Mouse (Mus musculus): ENCODE data around the gene Cyb561. TPM values are rescaled to one million over a fixed set of nuclear protein-coding genes. Genes with fewer than 3 reads are reported as not detected.

Gene Cyb561
- 4.1 and 5.5 TPM in 2 replicates for polyA plus RNA-seq (2016; fragmentation: Nextera tagmentation; extraction: Ambion mirVana)

DNA sequence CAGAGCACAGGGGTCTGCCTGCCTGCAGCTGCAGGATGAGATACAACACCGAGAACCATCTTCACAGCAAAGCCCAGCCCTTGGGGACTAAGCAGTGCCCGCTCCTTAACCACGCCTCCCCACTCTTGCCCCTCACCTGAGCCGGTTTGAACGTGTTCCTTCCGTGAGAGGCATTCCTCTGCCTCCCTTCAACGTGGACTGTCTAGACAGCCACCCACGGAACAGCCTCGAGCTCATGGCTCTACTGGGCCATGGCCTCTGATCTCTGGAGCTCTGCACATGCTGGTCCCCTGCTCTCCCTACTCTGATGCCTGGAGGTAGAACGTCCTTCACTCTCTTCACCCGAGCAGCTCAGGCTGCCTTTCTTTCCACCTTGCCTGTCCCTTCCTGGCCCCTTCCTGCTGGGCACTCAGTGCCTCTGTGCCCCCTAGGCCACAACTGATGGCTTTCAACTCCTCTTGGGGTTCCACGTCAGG is at the start of gene Cyb561:
Cyb561 (minus strand) TSS at position 426 of the 476 bp plus-strand sequence.
- 69% methylated on average over 12 of the region's 12 CpGs for WGBS
- H3K4me1 ChIP-seq (replicated peaks) = 0 out of 2 replicates have a peak, but pooled peaks cover 3% of the 10 kb centered on the region
- no peak within 1 kb of the TSS for H3K27ac ChIP-seq (ENCODE audit: poor library complexity, severe bottlenecking)
- H3K9ac ChIP-seq = no peak within 1 kb of the TSS
- H3K9me3 ChIP-seq (replicated peaks) = no peaks in the 10 kb centered on the region
- H3K4me3 ChIP-seq = no peak within 1 kb of the TSS
- ATAC-seq (ENCODE audit: insufficient number of reproducible peaks, low FRiP score) = 0 out of 2 replicates have a peak, but pooled peaks have one; percentile 35
- H3K27me3 ChIP-seq (replicated peaks) = peaks cover 17% of the 10 kb centered on the region
- H3K4me2 ChIP-seq = no peak within 1 kb of the TSS
- H3K36me3 ChIP-seq = no peaks in the 10 kb centered on the region

DNA sequence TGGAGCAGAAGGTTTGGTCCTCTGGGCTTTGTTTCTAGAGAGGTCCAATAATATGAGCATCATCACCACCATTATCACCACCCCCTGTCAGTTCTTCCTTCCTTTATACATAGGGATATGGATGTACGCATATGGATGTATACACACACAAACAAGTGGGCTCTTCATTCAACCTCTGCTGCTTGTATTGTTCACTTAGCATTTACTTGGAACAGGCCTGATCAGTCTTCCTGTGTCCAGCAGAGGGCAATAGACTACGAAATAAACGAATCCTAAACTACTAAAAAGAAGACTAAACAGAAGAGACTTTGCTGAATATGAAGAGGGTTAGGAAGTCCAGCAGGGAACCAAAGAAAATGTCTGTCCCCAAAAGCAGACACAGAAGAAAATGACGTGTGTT is 48.6 kb upstream of the Cyb561 start:
- Histone ChIP-seq H3K9ac (no peak overlapping the region), H3K27me3 (replicated peaks) (peaks cover 4% of the 10 kb centered on the region; the same call in 1 of the 2 replicates), H3K4me1 (replicated peaks) (no peaks in the 10 kb centered on the region), H3K36me3 (no peaks in the 10 kb centered on the region), H3K9me3 (replicated peaks) (no peaks in the 10 kb centered on the region), H3K4me3 (no peak overlapping the region), H3K27ac (ENCODE audit: poor library complexity, severe bottlenecking) (no peak overlapping the region), H3K4me2 (no peak overlapping the region)
- ATAC-seq (ENCODE audit: insufficient number of reproducible peaks, low FRiP score) = no peak
- 32% methylated on average over 4 of the region's 4 CpGs for WGBS

DNA sequence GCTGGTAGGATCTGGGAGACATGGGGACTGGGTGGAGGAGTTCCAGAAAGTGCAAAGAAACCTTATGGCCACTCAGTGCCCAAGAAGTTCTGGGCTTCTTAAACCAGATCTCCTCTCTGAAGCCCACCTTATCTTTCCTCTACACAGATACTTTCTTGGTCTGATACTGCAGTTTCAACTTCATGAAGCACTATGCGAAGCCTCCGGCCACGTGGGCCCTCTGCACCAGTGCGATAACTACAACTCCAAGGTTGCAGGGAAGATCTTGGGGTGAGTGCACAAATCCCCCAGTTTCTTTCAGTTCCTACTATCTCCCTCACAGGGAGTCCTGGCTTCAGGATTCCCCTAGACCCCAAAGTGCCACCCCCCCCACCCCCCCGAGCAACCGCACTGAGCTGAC is 46.9 kb upstream of the Cyb561 start:
- Histone ChIP-seq H3K27ac (ENCODE audit: poor library complexity, severe bottlenecking) (no peak overlapping the region), H3K9me3 (replicated peaks) (no peaks in the 10 kb centered on the region), H3K27me3 (replicated peaks) (no peaks in the 10 kb centered on the region; the same call in 1 of the 2 replicates), H3K36me3 (no peaks in the 10 kb centered on the region), H3K4me2 (no peak overlapping the region), H3K4me1 (replicated peaks) (no peaks in the 10 kb centered on the region), H3K4me3 (no peak overlapping the region), H3K9ac (no peak overlapping the region)
- WGBS = 91% methylated on average over 6 of the region's 6 CpGs
- no peak for ATAC-seq (ENCODE audit: insufficient number of reproducible peaks, low FRiP score)

DNA sequence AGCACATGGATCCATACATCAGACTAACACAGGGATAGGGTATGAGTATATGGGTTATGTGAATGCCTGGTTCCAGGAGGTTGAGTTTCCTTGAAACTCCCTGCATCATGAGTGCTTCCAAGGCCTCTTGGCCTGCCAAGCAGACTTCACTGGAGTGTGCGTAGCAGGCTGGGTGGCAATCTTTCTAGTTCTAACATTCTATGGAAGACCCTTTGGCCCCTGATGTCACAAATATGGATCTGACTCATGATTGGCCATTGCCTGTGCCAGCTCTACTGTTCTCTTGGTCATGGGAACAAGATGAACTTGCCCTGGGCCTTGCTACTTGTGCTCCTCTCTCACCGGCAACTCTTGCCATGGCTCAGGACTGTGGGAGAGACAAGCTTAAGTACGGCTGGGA is 41.2 kb upstream of the Cyb561 start, which contains the start of gene Ace3:
Ace3 (plus strand) TSS at position 301 of the 400 bp plus-strand sequence.
- Histone ChIP-seq H3K27ac (ENCODE audit: poor library complexity, severe bottlenecking) (no peak within 1 kb of the TSS), H3K36me3 (no peaks in the 10 kb centered on the region), H3K27me3 (replicated peaks) (peaks cover 3% of the 10 kb centered on the region), H3K9me3 (replicated peaks) (no peaks in the 10 kb centered on the region), H3K4me2 (no peak within 1 kb of the TSS), H3K4me1 (replicated peaks) (no peaks in the 10 kb centered on the region), H3K9ac (no peak within 1 kb of the TSS), H3K4me3 (no peak within 1 kb of the TSS)
- ATAC-seq (ENCODE audit: insufficient number of reproducible peaks, low FRiP score) = no peak
- WGBS = 92% methylated on average over 3 of the region's 3 CpGs

DNA sequence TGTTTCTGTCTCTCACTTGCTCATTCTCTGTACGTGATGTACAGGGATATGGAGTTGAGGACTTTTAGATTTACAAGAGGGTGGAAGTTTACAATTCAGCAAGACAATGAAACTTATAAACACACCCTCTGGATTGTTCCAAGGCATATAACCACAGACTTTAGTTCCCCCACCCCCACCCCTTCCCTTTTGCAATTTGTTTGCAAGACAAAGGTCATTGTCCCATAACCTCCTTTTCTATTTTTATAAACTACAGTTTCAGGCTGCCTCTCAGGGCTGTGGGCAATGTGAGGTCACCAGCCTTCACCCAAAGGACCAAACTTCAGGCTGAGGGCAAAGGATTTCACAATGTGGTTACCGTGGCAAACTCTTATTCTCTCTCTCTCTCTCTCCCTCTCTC is 37.1 kb upstream of the Cyb561 start:
- Histone ChIP-seq H3K9me3 (replicated peaks) (no peaks in the 10 kb centered on the region), H3K4me2 (no peak overlapping the region), H3K36me3 (no peaks in the 10 kb centered on the region), H3K27ac (ENCODE audit: poor library complexity, severe bottlenecking) (no peak overlapping the region), H3K27me3 (replicated peaks) (peaks cover 4% of the 10 kb centered on the region), H3K4me1 (replicated peaks) (peaks cover 4% of the 10 kb centered on the region), H3K4me3 (no peak overlapping the region), H3K9ac (no peak overlapping the region)
- 71% methylated on average over 2 of the region's 2 CpGs for WGBS
- no peak for ATAC-seq (ENCODE audit: insufficient number of reproducible peaks, low FRiP score)

DNA sequence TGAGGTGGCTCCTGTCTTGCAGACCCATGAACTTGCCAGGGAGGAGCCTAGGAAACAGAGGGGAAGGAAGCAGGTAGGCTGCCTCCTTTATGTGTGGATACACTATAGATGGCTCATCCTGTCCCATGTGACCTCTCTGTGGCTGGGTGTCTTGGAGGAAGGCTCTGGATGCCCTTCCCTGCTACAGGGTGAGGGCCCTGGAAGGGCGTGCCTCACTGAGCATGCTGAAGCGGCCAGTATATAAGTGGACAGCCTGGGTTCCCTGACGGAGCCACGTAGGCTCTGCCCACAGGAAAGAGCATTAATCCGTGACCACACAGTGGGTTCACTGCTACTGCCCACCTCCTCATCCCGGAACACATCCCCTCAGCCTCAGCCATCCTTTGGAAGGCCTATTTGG is 36.3 kb upstream of the Cyb561 start:
- no peaks in the 10 kb centered on the region for H3K9me3 ChIP-seq (replicated peaks)
- H3K4me3 ChIP-seq = no peak overlapping the region
- H3K4me1 ChIP-seq (replicated peaks) = peaks cover 4% of the 10 kb centered on the region
- H3K27me3 ChIP-seq (replicated peaks) = peaks cover 4% of the 10 kb centered on the region
- H3K9ac ChIP-seq = no peak overlapping the region
- no peak for ATAC-seq (ENCODE audit: insufficient number of reproducible peaks, low FRiP score)
- no peak overlapping the region for H3K4me2 ChIP-seq
- no peaks in the 10 kb centered on the region for H3K36me3 ChIP-seq
- 81% methylated on average over 6 of the region's 6 CpGs for WGBS
- H3K27ac ChIP-seq (ENCODE audit: poor library complexity, severe bottlenecking) = no peak overlapping the region

DNA sequence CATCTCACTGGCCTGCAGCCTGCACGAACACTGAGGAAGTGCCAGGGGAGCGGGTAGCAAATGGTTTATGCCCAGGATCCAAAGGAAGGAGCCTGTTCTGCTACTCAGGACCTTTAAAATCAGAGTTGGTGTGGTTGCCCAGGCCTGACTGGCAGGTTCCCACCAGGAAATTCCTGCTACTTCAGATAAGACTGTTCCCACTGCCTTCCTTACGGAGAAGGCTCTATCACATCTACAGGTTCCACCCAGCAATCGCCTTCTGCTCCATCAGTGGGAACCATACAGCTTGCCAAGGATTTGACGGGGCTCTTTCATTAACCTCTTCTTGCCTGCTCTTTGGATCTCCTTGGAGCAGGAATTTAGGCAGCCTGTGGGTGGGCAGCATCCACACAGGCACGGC is 34.3 kb upstream of the Cyb561 start:
- Histone ChIP-seq H3K4me2 (no peak overlapping the region), H3K4me3 (no peak overlapping the region), H3K27ac (ENCODE audit: poor library complexity, severe bottlenecking) (no peak overlapping the region), H3K36me3 (no peaks in the 10 kb centered on the region), H3K9me3 (replicated peaks) (no peaks in the 10 kb centered on the region), H3K9ac (no peak overlapping the region), H3K4me1 (replicated peaks) (peaks cover 4% of the 10 kb centered on the region), H3K27me3 (replicated peaks) (peaks cover 6% of the 10 kb centered on the region)
- 46% methylated on average over 6 of the region's 6 CpGs for WGBS
- ATAC-seq (ENCODE audit: insufficient number of reproducible peaks, low FRiP score) = no peak

DNA sequence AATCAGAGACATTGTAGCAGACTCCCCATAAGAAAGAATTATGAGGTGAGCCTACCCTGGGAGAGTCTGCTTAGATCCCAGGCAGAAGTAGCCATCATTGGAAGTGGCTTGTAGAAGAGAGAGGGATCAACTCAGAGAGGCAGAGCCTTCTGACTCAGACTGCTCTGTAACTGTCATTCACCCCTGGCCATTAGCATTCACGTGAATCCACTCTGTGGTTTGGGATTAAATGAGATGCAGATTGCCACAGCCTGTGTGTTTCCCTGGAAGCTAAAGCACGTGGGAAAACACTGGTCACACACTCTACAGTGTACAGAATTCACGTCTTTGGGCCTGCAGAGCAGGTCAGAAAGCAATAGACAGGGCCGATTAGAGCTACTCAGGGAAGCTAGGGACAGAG is 31.3 kb upstream of the Cyb561 start:
- Histone ChIP-seq H3K27me3 (replicated peaks) (peaks cover 16% of the 10 kb centered on the region), H3K27ac (ENCODE audit: poor library complexity, severe bottlenecking) (no peak overlapping the region), H3K4me3 (no peak overlapping the region), H3K4me2 (no peak overlapping the region), H3K4me1 (replicated peaks) (peaks cover 4% of the 10 kb centered on the region), H3K9me3 (replicated peaks) (no peaks in the 10 kb centered on the region), H3K36me3 (no peaks in the 10 kb centered on the region), H3K9ac (no peak overlapping the region)
- no peak for ATAC-seq (ENCODE audit: insufficient number of reproducible peaks, low FRiP score)
- 68% methylated on average over 4 of the region's 4 CpGs for WGBS

DNA sequence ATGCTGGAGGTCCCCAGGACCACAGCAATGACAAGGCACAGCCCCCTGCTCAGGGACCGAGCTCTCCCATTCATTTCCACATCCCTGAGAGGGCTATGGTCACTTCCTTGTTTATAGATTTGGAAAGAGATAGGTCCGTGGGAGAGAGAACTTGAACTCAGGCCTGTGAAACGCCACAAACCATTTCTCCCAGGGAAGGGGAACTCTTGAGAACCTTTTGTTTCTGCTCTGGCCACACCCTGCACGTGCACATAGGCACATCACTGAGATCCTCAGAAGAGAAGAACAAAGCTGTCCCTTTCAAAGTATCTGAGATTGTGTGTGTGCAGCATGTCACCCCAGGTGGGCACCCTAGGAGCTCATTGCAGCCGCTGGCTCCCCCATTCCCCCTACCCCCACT is 25.5 kb upstream of the Cyb561 start:
- no peak for ATAC-seq (ENCODE audit: insufficient number of reproducible peaks, low FRiP score)
- Histone ChIP-seq H3K4me1 (replicated peaks) (no peaks in the 10 kb centered on the region), H3K9me3 (replicated peaks) (no peaks in the 10 kb centered on the region), H3K27me3 (replicated peaks) (peaks cover 53% of the 10 kb centered on the region), H3K9ac (no peak overlapping the region), H3K4me3 (no peak overlapping the region), H3K27ac (ENCODE audit: poor library complexity, severe bottlenecking) (no peak overlapping the region), H3K4me2 (no peak overlapping the region), H3K36me3 (no peaks in the 10 kb centered on the region)
- 63% methylated on average over 5 of the region's 5 CpGs for WGBS

DNA sequence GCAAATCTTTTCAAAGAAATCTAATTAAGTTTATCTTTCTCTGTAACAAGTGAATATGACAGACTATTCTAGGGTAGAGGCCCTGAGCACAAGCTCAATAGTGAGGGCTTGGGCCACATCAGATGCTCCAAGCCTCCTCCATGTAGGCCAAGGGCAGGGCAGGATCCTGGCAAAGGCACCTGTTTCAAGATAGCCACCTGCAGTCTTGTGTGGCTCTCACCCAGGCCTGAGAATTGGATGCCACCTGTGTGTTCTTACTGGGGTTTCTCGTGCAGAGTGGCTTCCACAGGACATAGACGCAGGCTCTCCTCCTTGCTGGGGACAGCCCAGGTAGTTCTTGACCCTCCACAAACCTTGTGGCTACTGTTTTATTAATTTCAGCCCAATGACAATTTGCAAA is 25.1 kb upstream of the Cyb561 start:
- no peak overlapping the region for H3K9ac ChIP-seq
- 76% methylated on average over 2 of the region's 2 CpGs for WGBS
- no peak overlapping the region for H3K27ac ChIP-seq (ENCODE audit: poor library complexity, severe bottlenecking)
- no peaks in the 10 kb centered on the region for H3K4me1 ChIP-seq (replicated peaks)
- H3K4me3 ChIP-seq = no peak overlapping the region
- no peaks in the 10 kb centered on the region for H3K36me3 ChIP-seq
- H3K9me3 ChIP-seq (replicated peaks) = no peaks in the 10 kb centered on the region
- peaks cover 57% of the 10 kb centered on the region for H3K27me3 ChIP-seq (replicated peaks)
- no peak for ATAC-seq (ENCODE audit: insufficient number of reproducible peaks, low FRiP score)
- H3K4me2 ChIP-seq = no peak overlapping the region

DNA sequence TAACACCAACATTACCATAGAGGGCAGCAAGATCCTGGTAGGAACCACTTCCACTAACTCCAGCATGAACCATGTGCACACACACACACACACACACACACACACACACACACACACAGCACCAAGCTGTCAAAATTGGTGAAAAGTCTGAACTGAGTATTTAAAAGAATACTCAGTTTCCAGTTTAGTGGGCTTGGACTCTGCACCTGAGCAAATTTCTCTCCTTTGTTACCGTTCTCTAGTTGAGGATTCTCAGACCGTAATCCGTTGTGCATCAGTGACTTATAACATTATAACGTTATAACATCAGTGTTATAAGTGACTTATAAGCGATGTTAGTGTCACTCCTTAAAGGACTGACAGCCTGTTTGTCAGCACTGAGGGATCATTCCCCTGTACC is 22.5 kb upstream of the Cyb561 start:
- 80% methylated on average over 5 of the region's 5 CpGs for WGBS
- Histone ChIP-seq H3K4me2 (no peak overlapping the region), H3K36me3 (no peaks in the 10 kb centered on the region), H3K27me3 (replicated peaks) (peaks cover 73% of the 10 kb centered on the region), H3K4me3 (no peak overlapping the region), H3K4me1 (replicated peaks) (no peaks in the 10 kb centered on the region), H3K27ac (ENCODE audit: poor library complexity, severe bottlenecking) (no peak overlapping the region), H3K9ac (no peak overlapping the region), H3K9me3 (replicated peaks) (no peaks in the 10 kb centered on the region)
- ATAC-seq (ENCODE audit: insufficient number of reproducible peaks, low FRiP score) = no peak

DNA sequence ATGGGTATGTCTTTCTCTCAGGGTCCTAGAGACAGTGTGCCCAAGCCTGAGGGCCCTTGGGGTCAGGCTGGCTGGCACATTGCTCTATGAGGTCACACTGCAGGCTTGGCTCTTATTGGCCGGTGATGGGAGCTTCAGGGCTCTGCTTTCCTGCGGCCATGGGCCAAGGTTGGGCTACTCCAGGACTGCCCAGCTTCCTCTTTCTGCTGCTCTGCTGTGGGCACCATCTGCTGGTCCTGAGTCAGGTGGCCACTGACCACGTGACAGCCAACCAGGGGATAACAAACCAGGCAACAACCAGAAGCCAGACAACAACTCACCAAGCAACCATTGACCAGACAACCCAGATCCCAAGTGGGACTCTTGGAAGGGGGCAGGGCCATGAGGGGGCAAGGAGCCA is 21.9 kb upstream of the Cyb561 start:
- Histone ChIP-seq H3K4me3 (no peak overlapping the region), H3K4me1 (replicated peaks) (no peaks in the 10 kb centered on the region), H3K36me3 (no peaks in the 10 kb centered on the region), H3K9ac (no peak overlapping the region), H3K27ac (ENCODE audit: poor library complexity, severe bottlenecking) (no peak overlapping the region), H3K4me2 (no peak overlapping the region), H3K9me3 (replicated peaks) (no peaks in the 10 kb centered on the region), H3K27me3 (replicated peaks) (peaks cover 77% of the 10 kb centered on the region)
- ATAC-seq (ENCODE audit: insufficient number of reproducible peaks, low FRiP score) = no peak
- 64% methylated on average over 3 of the region's 3 CpGs for WGBS

Measured in heart, embryonic 12.5 days (tissue).